Mouse (Mus musculus): Measurements from ENCODE around the gene Ube2e2.
"Not testable (repeated sequence)": the region's sequence is repeated elsewhere in the genome, so short reads cannot be mapped to it uniquely, and the experiment has no call there.

Gene Ube2e2

DNA sequence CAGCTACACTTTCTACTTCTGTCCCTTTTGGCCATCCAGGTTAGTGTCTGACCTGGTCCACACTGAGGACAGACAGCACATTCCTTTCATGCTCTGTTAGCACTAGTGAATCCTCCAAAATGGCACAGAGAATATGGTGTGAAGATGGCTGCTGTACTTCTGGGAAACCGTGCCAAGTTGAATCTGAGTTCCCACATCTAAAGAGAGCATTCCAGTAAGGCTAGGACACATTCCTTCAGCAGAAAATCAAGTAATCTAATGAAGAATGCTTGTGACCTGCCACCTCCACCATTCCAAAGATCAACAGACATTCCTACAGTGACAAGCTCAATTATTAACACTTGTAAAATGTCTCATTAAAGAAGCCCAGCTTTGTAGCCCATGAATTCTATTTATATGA lies 265.9 kb downstream of the Ube2e2 start:
- no peak for DNase-seq (ENCODE audit: low spot score)

DNA sequence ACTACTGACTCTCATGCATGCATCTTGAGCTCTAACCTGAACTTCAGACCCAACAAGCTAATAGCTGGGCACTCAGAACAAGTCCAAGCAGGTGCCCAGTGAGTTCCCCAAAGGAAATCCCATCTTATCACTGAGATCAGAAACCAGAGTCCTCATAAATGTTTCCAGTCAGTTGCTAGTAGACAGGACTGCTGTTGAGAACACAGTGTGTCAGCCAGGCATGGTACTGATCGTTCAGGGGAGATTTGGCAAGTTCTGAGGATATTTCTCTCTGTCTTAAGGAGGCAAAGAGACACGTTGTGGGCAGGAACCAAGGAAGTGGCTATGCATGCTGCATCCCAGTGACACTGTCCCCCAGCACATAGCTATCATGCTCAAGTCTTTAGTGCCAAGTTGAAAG lies 275.5 kb downstream of the Ube2e2 start:
- no peak for DNase-seq (ENCODE audit: low spot score)

DNA sequence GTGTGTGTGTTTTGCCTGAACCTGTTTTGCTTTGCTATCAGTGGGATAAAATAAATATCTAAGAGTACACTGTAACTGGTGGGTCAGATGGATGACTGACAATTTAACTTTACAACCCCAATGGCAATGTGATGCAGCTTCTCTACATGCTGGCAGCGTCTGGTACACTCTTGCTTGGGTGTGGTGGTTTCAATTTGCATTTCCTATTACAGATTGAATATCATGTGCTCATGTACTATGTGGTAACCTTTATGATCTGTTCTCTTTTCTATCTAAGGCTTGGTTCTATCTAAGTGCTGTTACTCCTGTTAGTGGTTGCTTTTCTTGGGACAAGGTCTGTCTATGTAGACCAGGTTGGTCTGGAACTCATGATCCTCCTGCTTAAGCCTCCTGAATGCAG lies 292.1 kb downstream of the Ube2e2 start:
- DNase-seq (ENCODE audit: low spot score), result no peak

GRCm38 (mm10) chr14:18586239-18587034 lies 307.6 kb downstream of the Ube2e2 start:
- DNase-seq (ENCODE audit: low spot score), result no peak

DNA sequence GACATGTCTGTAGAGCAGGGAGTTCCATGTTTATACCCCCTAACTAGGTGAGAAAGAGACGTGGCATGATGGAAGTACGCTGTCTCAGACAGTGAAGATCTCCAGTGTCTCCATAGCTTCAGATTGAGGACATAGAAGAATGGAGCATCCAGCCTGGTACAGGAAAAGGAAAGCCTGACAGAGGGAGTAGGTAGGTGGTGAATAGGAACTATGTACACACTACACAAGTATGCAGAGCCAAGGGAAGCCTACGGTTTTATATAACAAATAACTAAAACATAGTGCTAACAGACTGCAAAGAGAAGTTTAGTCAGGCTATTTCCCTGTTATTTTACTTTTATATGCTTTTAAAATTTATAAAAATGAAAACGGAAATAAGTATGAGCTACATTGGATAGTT lies 312.3 kb downstream of the Ube2e2 start:
- DNase-seq (ENCODE audit: low spot score), result no peak

GRCm38 (mm10) chr14:18574756-18575155 lies 319.3 kb downstream of the Ube2e2 start:
- DNase-seq (ENCODE audit: low spot score), result no peak

- no peak for DNase-seq (ENCODE audit: low spot score)
Measured at GRCm38 (mm10) chr14:18574130-18574721, 319.8 kb downstream of the Ube2e2 start.

GRCm38 (mm10) chr14:18573286-18573956 lies 320.6 kb downstream of the Ube2e2 start:
- no peak for DNase-seq (ENCODE audit: low spot score)

DNA sequence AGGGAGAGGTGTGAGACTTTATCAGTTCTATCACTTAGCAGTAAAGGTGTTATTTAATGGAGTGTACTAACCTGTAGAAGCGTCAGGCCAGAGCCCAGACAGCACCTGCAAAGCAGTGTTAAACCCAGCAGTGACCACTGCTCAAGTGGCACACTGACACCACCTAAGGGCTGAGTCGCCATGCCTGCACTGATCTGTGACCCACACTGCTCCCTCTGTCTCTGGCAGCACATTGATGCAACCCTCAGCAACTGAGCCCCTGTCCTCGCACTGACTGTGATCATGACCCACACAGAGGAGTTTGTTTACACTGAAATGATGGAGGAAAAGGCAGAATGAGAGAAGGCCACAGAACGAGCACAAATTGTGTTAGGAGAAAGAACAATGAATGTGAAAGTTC lies 321.2 kb downstream of the Ube2e2 start:
- no peak for DNase-seq (ENCODE audit: low spot score)

DNA sequence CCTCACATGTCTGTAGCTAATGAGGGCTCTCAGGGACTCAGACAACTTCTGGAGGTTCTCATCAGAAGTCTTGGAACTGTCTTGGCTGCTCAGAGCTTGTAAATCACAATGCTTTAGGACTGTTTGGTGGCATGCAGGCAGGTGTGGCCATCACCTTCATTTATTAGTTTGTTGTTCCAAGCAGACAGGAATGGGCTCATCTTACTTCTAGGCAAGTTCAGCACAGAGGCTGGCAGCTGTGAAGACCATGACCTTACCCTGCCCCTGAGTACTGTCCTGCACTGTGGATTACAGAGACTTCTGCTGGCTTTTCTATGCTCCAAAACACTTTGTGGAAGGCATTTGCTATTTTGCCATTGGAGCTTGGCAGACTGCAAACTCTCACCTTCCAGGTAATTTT lies 324.5 kb downstream of the Ube2e2 start:
- DNase-seq (ENCODE audit: low spot score), result no peak

GRCm38 (mm10) chr14:18564999-18565398 lies 329.1 kb downstream of the Ube2e2 start:
- DNase-seq (ENCODE audit: low spot score), result not testable (repeated sequence)

- no peak for DNase-seq (ENCODE audit: low spot score)
Measured at GRCm38 (mm10) chr14:18555287-18555686, 338.8 kb downstream of the Ube2e2 start.

GRCm38 (mm10) chr14:18554627-18554988 lies 339.5 kb downstream of the Ube2e2 start:
- DNase-seq (ENCODE audit: low spot score), result no peak

GRCm38 (mm10) chr14:18553987-18554626 lies 340.0 kb downstream of the Ube2e2 start:
- no peak for DNase-seq (ENCODE audit: low spot score)

GRCm38 (mm10) chr14:18547541-18547940 lies 346.5 kb downstream of the Ube2e2 start:
- DNase-seq (ENCODE audit: low spot score), result no peak

GRCm38 (mm10) chr14:18539092-18539491 lies 355.0 kb downstream of the Ube2e2 start:
- DNase-seq (ENCODE audit: low spot score), result not testable (repeated sequence)

DNA sequence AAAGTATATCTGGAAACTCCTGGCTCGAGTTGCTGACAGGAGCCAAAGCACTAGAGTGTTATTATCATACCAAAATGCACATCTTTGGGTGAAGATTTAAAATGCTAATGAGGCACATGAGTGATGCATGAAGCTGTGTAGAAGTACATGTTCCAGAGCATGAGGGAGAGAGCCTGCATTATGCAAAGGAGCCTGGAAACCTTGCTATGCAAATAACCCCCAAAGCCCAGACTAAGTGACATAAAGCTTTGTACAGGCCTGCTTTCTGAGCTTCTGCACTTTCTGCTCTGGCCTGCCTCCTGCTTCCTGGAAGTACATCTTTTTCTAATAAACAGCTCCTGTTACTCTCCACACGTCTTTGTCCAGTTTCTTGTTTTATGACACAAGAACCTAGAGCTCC lies 363.2 kb downstream of the Ube2e2 start:
- DNase-seq (ENCODE audit: low spot score), result no peak

- DNase-seq (ENCODE audit: low spot score), result no peak
Measured at GRCm38 (mm10) chr14:18530496-18530895, 363.6 kb downstream of the Ube2e2 start.
